Mouse (Mus musculus) cerebellum, postnatal 4 days (tissue): ENCODE data around the gene Lnpk.
A peak's percentile ranks its signal among the peaks of the same experiment; 100 is the strongest.

Source experiments
- DNase-seq, 2 experiments: peaks; one replicate each; pipeline ENCODE4 v3.0.0; 2022; ENCODE audit warnings: low spot score in 2 of 2, mixed read lengths in 1 of 2

Gene Lnpk

DNA sequence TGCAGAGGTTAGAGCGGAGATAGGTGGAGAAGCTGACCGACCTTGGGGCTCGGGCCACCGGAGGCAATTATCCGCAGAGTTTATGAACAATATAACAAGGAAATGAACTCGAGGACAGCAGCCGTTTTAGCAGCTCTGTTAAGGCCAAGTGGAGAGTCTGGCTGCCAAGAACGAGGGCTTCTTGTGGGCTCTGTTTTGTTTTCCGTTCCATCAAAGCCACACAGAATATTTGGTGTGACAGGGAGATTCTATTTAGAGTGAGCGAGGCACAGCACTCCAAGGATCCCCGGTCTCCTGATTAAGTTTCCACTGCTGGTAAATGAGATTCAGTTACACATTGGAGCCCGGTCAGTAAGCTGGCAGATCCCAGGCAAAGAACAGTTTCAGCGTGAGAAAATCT, 87.8 kb downstream of the Lnpk start:
- peak in 1 of 2 experiments; percentile 16 for DNase-seq

DNA sequence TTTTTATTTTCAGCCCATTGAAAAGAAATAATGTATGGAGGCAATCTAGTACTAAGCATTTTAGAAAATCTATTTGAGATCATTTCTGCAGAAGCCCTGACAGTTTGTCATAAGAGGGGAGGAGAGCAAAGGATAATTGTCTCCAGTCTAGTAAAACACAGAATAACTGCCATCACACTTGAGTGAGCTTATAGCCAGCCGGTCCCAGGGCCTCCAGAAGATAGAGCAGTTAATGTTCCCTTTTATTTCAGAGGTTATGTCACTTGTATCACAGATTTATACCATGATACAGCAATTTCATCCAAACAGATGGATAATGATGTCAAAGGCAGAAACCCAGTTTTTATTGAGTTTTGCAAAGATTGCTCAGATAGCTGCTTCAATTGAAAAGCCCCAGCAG, 89.0 kb downstream of the Lnpk start:
- DNase-seq, result no peak

DNA sequence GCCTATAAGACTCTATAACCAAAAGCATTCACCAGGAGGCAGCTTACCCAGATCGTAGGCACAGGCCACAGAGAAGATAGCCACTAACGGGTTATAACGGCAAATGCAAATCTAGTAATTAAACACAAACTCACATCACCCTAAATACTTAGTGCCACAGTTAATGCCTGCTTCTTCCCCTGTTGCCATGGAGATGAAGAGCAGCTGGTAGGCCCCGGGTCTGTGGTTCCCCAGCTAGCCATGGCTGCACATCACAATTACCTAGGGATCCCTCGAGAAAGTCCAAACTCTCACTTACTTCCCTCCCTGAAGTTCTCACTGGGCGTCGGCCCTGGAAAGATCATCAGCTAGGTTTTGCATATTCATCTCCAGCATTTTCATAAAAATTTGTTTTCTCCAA, 90.8 kb downstream of the Lnpk start:
- no peak for DNase-seq

DNA sequence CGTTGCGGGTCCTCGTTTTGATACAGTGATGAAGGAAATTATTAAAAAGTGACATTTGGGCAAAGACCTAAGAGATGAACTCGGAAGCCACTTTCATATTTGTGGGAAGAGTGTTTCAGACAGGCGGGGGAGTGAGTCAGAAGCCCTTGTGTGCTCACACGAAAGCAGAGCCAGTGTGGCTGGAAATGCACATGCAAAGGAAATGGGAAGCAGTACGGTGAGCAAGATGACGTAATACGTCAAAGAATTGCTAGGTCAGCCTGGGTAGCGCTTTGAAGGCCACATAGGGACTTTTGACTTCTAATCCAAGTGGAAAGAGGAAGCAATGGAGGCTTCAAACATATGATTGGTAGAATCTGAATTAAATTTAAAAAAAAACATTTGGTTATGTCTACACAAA, 96.6 kb downstream of the Lnpk start:
- no peak for DNase-seq

DNA sequence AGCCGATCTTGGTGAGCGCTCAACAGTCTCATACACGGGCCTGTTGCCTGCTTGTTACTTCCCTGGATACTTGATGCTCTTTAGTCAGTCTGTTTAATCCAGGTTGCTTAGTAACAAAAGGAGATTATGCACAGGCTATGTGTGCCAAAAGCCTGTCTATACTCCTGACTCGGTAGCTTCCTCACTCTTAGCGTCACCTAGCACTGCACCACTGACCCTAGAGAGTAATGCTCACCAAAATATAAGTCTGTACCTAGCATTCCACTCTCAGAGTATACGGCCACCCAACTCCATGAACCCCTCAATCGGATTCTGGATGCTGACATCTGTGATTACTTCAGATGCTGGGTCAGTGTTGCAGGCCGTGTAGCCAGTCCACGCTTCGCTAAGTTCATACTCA, 97.1 kb downstream of the Lnpk start:
- no peak for DNase-seq
